Mouse (Mus musculus) megakaryocyte, adult 5-6 weeks (primary cell): Measurements from ENCODE around the gene Rcan1. TPM values are rescaled to one million over a fixed set of nuclear protein-coding genes. Genes with fewer than 3 reads are reported as not detected.

ENCODE experiments used
- ATAC-seq: 2 replicates; pipeline ENCODE4 v1.8.0; 2016; ENCODE audit warnings: mild to moderate bottlenecking, inconsistent platforms; ENCODE audit not compliant: poor library complexity, severe bottlenecking
- total RNA-seq, 2 experiments: library from RNA; stranded (forward) in 1 of 2; stranded (reverse) in 1 of 2; fragments of 153-499, 151-499 nt in 1 of 2; fragments of 221-1000, 200-1000 nt in 1 of 2; gene quantifications; 2 replicates each; pipeline versions ENCODE4 v1.2.3 to v1.2.4; 2015 to 2017

Gene Rcan1
- total RNA-seq, 2 experiments from 2014 or later: 8.8 to 11.5 TPM

DNA sequence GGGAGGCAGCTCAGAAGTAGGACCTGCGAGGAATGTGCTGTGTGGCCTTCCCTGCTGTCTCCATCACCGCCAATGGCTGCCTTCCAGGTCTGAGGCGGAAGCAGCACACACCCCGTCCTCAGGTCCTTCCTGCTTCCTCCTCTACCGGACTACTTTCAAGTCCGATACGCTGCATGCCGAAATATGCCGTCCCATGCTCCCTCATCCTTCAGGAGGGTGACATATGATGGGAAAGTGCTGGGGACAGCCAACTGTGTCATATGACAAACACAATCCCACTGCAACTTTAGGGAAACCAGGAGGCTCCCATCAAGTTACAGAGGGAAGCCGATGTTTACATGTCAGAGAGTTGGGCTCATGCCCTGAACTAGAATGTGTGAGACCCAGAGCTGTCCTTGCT is 67.6 kb downstream of the Rcan1 start:
- no peak for ATAC-seq

DNA sequence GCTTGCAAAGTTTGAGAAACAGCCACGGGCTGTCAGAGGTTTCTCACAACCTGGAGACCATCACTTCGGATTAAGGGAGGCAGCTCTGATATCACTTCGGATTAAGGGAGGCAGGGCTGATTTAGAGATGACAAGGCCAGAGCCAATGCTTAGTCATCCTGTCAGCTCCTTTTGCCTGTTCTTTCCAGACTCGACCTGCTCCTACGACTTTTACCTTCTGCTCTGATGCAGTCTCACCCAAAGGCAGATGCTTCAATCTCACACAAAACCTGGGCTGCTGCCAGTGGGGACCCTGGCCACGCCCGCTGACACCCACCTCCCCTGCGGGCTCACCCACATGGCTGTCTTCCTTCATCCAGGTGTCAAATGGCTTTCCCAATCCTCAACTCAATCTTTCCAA is 68.5 kb downstream of the Rcan1 start:
- ATAC-seq: no peak

DNA sequence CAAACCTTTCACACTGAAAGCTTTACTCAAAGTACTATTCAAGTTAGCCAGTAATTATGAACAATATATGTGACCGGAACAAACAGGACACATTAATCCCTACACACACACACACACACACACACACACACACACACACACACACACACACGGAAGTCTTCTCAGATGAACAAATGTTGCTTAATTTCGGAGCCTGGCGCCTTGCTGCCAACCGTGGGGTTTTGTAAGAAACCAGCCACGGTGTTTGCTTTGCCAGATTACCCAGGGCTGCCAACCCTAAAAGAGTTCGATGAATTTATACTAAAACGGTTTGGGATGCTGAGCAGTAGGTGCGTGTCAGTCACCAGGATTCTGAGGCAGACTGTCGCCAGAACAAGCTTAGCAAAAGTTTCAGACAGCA is 69.5 kb downstream of the Rcan1 start:
- ATAC-seq: no peak

DNA sequence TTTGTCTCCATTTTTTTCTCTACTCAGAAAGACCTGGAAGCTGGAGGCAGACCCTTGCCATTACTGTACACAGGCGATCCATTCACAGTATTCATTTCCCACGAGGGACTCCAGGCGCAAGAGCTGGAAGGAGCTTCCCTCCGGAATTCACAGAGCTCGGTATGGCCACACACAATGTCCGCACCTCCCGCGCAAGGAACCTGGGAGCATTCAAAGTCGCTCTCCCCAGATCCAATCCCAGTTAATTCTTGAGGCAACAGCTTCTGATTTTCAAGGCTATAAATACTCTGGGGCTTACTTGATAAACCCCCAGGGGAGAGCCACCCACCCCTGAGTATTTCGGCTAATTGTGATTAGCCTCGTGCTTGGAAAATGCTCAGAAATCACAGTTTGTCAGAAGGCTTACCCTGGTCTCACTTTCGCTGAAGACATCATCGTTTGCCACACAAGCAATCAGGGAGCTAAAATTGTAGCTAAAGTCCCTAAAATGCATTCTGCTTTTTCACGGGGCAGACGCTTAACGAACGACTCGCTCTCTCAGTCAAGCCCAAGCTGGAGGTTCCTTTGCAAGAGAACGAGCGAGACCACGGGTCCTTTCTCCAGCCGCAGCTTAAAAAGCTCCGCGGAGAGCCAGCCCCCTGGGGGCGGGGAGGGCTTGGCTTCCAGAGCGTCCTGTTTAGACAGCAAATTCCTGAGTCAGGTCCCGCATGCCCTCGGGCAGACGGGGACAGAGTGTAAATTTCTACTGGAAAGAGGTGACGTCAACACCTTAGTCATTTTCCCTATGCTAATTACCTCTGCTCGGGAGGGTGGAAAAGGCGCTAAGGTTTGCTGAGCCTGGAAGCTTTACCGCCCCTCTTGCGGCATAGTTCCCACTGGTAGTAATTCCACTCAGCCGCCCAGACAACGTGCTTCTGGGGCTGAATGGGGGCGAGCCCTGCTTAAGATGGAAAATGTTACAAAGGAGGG is 70.9 kb downstream of the Rcan1 start:
- peak; percentile 58 for ATAC-seq

DNA sequence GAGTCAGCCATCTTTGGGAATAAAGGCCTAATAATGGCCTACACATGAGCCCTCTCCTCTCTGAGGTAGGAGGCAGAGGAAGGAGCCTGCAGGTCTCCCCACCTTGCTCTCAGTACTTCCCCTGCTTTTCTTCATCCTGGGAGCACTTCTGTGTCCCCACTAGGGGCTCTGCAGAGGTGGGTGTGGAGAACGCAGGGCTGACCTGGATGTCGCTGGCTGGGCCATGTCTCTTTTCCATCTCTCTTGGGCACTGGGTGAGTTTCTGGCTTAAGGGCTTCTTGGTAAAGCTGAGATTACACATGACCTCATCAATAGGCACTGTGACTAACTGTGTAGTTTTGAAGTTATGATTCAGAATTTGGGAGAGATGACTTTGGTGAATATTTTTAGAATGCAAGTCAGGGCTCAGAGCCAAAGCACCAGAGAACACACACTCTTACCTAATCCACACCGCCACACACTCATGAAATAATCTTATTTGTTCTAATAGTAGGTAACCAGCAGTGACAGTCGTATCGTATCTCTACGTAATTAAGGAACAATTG is 72.0 kb downstream of the Rcan1 start:
- no peak for ATAC-seq

DNA sequence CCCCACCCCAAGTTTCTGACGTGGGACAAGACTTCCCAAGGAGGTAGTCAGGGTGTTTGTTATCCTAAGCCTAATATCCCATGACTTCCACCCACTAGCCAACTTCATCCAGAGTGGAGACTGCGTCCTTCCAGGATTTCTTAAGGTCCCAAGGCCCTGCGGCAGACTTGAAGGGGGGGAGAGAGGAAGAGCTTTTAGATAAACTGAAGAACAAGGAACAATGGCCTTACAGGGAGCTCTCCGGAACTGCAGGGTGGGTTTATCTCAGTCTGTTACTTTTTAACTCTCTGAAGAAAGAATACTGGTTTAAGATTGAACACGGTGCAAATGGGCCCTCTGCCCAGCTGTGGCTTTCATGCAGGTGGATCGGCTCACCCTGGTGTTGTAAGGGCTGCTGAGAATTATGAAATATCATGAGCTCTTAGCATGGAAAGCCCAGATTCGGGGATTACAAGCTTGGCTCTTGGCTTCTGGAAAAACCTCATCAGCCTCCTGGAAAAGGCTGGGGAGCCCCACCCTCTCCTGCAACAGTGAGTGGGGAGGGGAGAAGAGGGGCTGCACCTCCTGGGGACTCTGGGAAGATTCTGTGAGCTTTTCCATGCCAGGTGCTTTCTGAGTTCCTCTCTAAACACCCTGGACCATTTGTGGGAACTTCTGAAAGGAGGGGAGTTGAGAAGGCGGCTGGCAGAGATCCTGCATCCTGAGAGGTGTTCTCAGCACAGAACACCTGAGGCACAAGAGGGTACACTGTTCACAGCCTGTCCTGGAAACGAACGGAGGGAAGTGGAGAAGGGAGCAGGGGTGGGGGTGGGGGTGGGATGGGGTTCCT is 72.7 kb downstream of the Rcan1 start:
- no peak for ATAC-seq

DNA sequence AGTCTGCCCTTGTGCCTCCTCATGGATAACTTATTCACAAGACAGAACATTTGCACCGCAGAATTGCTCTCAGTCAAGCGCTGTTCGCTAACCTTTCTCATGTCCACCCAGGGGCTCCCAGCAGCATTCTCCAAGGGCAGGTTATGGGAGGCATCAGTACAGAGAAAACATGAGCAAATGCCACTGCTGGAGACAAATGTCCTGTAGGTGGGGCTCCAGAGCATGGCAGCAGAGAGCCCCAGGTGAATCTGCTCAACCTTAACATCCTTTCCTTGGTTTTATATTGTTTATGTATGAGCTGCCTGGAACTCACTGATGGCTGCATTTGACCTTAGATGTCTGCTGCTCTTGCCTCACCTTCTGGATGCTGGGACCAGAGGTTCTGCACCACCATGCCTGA is 76.9 kb downstream of the Rcan1 start:
- no peak for ATAC-seq

DNA sequence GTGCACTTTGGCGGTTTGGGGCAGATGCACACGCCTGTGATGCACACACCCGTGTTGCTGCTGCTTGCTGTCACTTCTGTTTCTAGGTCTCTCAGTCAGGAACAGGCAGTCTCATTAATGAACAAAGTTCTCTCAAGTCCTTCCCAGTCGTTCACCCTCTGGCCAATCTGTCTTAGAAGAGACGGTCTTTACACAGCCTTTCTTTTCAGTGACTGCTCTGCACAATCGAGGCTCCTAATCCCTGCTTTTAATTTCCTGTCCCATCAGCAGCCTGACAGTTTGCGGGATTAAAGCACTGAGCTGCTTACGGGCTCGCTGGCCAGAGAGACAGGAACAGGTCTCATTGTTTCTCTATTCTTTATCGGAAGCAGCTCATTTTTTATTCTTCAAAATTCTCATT is 83.0 kb downstream of the Rcan1 start:
- no peak for ATAC-seq

DNA sequence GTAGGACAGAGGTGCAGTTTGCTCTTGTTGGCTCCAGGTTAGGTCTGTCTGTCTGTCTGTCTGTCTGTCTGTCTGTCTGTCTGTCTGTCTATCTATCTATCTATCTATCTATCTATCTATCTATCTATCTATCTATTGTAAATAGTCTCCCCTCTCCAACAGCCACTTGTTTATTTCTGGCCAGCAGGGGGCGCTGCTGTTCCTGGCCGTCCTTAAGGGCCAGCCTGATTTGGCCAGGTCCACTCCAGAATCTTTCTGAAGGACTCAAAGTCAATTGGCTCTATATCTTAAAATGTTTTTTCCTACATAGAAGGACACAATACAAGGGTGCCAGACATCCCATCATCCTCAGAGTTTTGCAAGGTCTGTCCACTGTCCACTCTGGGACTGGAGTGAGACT is 85.6 kb downstream of the Rcan1 start:
- peak; percentile 70 for ATAC-seq

DNA sequence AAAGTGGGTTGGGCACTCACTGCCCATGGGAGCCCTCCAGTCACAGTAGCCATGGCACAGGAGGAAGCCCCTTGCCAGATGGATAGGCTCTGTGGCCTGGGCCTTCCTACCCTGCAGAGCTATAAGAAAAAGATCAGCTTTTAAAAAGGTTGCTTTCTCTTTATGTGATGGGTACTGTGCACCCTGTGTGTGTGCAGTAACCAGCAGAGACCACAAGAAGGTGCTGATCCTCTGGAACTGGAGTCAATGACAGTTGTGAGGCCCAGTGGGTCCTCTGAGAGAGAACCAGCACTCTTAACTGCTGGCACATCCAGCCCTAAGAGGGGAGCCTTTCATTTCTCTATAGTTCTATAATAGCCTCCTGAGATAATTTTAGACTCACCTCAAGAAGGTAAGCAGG is 87.3 kb downstream of the Rcan1 start:
- no peak for ATAC-seq

DNA sequence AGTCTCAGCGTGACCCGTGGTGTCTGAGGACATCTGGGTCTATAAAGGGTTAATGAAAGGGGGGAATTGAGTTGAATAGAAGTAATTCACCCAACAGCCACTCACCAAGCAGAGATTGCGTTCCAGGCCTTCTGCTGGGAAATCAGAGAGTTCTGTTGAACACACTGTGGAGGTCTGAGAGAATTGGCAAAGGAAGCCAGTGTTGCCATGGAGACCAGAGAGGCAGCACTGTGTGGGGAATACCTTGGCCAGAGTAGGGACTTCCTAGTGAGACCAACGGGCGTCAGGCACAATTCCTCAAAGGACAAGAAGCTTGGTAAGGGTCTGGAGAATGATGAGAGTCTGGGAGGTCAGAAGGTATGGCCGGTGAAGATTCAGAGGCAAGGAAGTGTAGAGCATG is 88.2 kb downstream of the Rcan1 start:
- no peak for ATAC-seq

DNA sequence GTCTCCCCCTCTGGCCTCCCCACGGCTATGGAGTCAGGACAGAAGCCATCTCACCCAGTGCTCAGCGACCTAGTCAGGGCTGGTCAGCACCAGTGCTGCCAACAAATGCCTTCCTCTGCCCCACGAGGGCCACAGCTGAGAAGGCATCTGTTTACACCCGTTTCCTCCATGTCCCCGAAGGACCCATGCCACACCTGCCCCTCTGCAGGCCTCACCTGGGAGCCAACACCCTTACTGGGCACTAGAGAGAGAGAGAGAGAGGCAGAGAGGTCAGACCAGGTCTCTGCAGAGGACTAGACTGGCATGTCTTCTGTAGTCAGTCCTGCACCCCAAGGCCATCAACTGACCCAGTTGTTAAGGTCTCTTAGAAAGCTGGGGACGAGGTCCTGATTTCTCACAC is 89.6 kb downstream of the Rcan1 start:
- no peak for ATAC-seq

DNA sequence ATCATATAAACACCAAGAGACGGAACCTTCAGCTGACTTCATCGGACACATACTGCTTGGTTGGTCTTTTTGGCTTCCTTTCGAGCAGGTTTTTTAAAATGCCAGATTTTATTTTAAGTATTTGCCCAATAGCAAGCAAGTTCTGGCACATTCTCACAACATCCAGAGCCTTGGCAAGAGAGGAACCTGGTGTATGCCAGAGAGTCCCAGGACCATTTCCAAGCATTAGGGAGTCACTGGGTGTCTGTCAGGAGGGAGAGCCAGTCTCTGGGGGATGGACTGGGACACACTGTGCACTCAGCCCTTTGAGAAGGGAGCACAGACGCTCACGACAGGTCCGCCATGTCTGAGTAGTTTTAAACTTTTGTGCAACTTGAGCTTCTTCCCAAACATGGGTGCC is 93.7 kb downstream of the Rcan1 start:
- ATAC-seq: no peak

DNA sequence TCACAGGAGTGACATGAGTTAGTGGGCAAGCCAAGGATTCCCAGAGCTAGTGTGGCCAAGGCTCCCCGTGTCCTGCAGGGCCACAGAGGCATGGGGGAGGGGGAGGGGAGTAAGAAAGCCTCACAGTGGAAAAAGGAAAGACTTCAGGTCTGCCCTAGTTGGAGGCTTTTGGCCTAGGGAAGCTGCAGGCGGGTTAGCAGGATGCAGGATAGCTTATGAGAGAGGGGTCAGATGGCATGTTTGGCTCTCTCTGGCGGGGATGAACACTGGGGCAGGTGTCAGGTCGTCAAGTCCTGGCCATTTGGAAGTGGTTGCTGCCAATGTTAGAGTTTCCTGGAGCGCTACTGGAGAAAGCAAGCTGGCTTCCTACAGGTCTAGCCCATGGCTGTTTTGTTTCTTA is 99.0 kb downstream of the Rcan1 start:
- ATAC-seq: no peak

DNA sequence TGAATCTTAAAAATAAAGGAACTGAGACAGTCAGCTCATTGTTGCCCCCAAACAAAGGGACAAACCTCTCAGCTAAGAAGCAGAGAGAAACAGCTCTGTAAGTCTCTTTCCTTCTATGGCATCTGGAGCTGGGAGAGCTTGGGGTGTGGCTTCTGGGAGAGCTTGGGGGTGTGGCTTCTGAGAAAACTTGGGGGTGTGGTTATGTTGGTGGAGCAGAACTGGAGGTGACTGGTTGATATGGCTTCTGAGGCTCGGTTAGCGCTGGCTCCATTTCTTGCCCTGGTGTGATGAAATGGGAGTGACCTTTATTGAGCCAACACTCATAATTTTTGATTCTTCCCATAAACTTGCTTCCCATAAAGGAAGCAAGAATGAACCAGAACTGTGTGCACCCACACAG is 101.4 kb downstream of the Rcan1 start:
- ATAC-seq: no peak

DNA sequence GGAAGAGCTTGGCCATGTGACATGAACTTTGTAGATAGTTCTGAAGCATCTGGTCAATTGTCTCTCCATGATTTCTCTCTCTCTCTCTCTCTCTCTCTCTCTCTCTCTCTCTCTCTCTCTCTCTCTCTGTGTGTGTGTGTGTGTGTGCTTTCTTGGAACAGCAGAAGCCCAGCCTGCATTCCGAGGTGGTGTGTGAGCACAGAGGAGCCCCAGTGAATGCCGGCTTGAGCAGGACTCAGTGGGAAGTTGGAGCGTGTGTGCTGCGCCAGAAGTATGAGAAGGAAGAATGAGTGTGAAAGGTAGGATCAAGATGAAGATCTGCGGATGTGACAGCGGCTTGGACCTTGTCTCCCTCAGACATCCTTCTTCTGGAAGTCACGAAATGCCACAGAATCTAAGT is 105.2 kb downstream of the Rcan1 start:
- ATAC-seq: no peak

DNA sequence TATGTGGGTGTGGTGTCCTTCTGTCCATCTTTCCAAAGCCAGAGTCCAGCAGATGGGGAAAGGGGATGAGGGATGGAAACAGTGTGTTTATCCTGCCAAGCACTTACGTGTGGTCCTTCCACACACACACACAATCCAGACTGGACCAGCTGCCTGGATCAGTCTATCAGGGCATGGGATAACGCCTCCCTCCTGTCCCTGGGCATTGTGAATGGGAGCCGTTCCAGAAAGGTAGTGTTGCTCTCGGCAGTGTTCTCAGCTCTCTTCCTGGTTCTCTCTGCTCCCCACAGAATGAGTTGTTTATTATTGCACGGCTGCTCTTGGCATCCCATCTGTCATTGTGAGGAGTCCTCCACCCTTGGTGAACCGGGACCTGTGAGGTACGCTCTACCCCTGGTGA is 110.0 kb downstream of the Rcan1 start:
- no peak for ATAC-seq

DNA sequence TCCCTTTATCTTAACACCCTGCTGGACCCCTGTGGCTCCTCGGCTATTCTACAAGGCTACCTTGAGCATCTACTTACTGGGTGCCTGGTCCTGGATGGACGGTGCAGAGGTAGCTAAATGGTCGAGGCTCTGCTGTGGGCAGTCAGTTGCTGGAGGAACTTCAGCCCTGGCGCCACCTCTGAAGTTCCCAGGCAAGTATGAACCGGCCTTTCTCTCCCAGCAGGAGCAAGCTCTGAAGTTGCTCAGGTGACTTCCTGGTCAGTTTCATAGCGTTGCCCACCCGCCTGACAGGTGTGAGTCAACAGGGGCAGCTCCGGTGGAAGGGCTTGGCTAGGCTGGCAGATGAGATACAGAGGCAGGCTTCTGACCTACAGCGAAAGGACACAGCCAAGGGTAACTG is 111.4 kb downstream of the Rcan1 start, which contains the start of gene Kcne1:
Gene Kcne1 (minus strand): TSS at position 240 of the 400 bp plus-strand sequence.
- no peak for ATAC-seq

DNA sequence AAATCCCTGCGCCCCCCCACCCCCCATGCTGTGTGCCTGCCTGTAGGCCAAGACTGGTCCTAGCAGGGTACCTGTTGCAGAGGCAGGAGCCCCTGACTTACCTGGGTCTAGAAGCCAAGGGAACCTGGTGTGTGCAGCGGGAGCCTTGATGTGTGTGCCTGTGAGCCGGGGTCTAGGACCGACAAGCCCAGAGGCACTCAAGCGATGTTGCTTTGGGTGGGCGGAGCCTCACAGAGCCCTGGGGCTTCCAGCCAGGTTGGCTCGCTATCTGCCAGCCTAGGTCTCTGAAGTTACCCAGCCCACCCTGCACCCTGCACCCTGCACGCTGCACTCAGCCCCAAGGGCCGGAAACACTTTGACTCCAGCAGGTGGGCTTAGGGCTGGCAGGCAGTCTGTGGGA is 111.9 kb downstream of the Rcan1 start:
- ATAC-seq: no peak

DNA sequence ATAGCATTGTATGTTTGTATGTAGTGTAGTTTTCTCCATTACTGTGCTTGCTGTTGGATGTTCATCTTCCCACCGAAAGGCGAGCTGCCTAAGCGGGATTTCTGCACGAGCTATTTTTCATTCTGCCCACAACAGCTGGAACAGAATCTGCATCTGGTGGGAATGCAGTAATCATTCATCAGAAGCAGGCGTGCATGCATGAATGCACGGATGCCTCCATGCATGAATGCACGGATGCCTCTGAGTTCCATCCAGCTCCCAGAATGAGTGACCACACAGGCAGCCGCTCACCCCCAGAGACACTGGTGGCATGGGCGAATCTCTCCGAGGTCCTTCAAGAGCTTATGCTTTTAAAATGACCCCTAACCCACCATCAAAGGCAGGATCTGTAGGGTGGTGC is 113.1 kb downstream of the Rcan1 start:
- ATAC-seq: no peak

DNA sequence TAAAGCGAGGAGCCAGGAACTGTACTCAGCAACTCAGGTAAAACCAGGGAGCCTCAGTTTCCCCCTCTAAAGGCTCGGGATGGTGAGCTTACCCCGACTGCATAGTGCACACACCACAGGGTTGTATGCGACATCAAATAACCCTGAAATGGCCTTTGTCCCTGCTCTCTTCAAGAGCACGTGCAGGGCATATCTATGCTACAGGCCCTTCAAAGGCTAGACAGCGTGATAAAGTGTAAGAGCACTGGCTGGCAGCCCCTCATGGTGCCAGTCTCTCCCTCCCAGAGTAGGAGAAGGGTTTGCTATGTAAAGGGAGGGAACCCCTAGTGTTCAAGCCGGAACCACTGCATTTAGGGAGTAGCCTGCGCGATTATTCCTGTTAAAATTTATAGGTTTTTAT is 113.6 kb downstream of the Rcan1 start:
- no peak for ATAC-seq

DNA sequence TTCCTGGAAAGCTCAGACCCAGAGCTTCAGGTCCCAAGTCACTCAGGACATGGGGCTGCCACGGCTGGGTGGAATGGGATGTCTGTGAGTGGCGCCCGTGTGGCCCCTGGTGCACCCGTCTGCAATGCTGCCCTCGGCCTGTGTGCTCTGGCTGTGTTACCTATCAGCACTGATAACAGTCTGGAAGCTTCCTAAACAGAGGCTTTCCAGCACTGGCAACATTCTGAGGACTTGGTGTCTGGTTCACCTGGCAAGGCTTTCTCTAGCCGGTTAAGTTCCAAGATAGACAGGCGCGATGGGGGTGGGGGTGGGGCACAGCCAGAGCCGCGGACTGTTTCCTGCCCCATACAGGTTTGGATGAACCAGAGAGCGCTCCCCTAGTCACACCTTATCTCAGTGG is 114.7 kb downstream of the Rcan1 start:
- ATAC-seq: no peak
